Mouse (Mus musculus): ENCODE measurements around the gene Vps13c. TPM values are rescaled to one million over a fixed set of nuclear protein-coding genes. Genes with fewer than 3 reads are reported as not detected.

Gene Vps13c
- polyA plus RNA-seq, 1 experiment: 3.2 TPM

DNA sequence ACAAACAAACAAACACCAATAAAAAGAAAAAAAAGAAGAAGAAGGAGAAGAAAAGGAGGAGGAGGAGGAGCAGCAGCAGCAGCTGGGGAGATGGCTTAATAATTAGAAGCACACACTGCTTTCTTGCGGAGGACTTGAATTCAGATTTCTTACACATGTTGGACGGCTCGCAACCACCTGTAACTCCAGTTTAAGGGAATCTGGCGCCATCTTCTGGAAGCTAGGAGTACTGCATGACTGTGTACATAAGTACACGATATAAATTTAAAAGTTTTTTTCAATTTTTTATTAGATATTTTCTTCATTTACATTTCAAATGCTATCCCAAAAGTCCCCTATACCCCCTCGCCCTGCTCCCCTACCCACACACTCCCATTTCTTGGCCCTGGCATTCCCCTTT, 38.0 kb upstream of the Vps13c start:
- Histone ChIP-seq H3K36me3 (ENCODE audit: control insufficient read depth, insufficient read depth, low read length) (no peaks in the 10 kb centered on the region), H3K4me3 (ENCODE audit: control insufficient read depth, low read depth, low read length) (no peak overlapping the region), H3K4me1 (ENCODE audit: control insufficient read depth, insufficient read depth, low read length) (no peaks in the 10 kb centered on the region), H3K27me3 (ENCODE audit: control insufficient read depth, insufficient read depth, low read length) (no peaks in the 10 kb centered on the region), H3K27ac (ENCODE audit: control insufficient read depth, insufficient read depth, low read depth, low read length) (no peak overlapping the region)
- TF ChIP-seq CTCF (IDR thresholded peaks at IDR 0.05; ENCODE audit: control insufficient read depth, insufficient read depth, insufficient replicate concordance, low read depth, low read length): peak; percentile 34; the same call in 1 of the 2 replicates
- TF ChIP-seq POLR2A (IDR thresholded peaks at IDR 0.05; ENCODE audit: control insufficient read depth, low read depth, low read length): no peak

DNA sequence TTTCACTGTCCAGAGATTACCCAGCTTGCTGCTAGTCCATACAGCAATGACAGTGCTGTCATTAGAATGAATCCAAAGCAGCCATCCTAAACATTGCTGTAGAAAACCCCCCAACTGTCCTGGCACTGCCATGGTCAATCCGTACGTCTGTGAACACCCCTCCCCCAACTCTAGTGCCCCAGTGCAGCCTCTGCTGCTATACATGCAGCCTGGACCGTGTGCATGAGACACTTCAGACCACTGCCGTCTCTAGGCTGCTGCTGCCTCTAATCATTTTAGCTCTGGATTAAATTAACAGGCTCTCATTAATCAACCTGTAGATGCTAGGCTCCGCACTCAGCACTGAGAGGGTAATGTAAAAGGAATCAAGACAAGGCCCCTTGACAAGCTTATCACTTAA, 33.2 kb upstream of the Vps13c start:
- H3K36me3 ChIP-seq (ENCODE audit: control insufficient read depth, insufficient read depth, low read length): no peaks in the 10 kb centered on the region
- no peaks in the 10 kb centered on the region for H3K4me1 ChIP-seq (ENCODE audit: control insufficient read depth, insufficient read depth, low read length)
- TF ChIP-seq CTCF (IDR thresholded peaks at IDR 0.05; ENCODE audit: control insufficient read depth, insufficient read depth, insufficient replicate concordance, low read depth, low read length) (no peak), POLR2A (IDR thresholded peaks at IDR 0.05; ENCODE audit: control insufficient read depth, low read depth, low read length) (no peak)
- peak overlapping the region; percentile 70 for H3K4me3 ChIP-seq (ENCODE audit: control insufficient read depth, low read depth, low read length)
- H3K27ac ChIP-seq (ENCODE audit: control insufficient read depth, insufficient read depth, low read depth, low read length): no peak overlapping the region
- H3K27me3 ChIP-seq (ENCODE audit: control insufficient read depth, insufficient read depth, low read length): no peaks in the 10 kb centered on the region

DNA sequence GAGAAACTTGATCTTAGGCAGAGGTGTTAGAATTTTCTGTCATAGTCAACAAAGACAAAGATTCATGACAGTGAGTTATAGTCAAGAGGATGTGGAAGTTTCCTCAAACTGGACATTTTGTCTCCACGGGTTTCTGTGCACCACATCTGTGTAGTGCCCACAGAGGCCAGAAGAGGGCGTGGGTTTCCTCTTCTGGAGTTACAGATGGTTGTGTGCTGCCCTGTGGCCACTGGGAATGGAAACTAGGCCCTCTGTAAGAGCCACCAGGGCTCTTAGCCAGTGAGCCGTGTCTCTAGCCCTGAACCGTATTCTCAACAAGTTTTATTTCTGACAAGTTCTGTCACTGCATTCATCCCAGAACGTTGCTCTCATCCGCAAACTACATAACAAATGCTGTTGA, 29.7 kb upstream of the Vps13c start:
- H3K4me1 ChIP-seq (ENCODE audit: control insufficient read depth, insufficient read depth, low read length): peaks cover 4% of the 10 kb centered on the region; the same call in 1 of the 2 replicates
- H3K4me3 ChIP-seq (ENCODE audit: control insufficient read depth, low read depth, low read length): no peak overlapping the region
- H3K27ac ChIP-seq (ENCODE audit: control insufficient read depth, insufficient read depth, low read depth, low read length): no peak overlapping the region
- no peak for TF ChIP-seq POLR2A (IDR thresholded peaks at IDR 0.05; ENCODE audit: control insufficient read depth, low read depth, low read length)
- peak; percentile 8; the same call in 1 of the 2 replicates for TF ChIP-seq CTCF (IDR thresholded peaks at IDR 0.05; ENCODE audit: control insufficient read depth, insufficient read depth, insufficient replicate concordance, low read depth, low read length)
- H3K27me3 ChIP-seq (ENCODE audit: control insufficient read depth, insufficient read depth, low read length): no peaks in the 10 kb centered on the region
- H3K36me3 ChIP-seq (ENCODE audit: control insufficient read depth, insufficient read depth, low read length): no peaks in the 10 kb centered on the region

DNA sequence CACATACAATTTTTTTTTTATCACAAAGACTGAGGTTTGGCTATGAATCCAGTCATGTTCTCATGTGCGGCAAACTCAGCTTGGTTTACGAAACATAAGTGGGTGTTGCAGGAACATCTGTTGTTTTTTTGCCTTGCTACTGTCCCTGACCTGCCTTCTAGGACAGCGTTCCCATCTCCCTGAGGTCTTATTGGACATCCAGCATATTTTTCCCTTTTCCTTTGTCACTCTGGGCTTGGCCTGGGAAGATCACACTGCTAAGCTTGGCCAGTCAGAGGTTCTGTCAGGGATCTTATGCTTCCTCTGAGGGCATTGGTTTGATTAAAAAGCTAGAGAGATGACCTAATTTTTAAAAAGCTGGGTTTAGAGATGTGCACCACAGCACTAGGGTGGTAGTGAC, 29.1 kb upstream of the Vps13c start:
- no peaks in the 10 kb centered on the region for H3K27me3 ChIP-seq (ENCODE audit: control insufficient read depth, insufficient read depth, low read length)
- H3K36me3 ChIP-seq (ENCODE audit: control insufficient read depth, insufficient read depth, low read length): no peaks in the 10 kb centered on the region
- peaks cover 4% of the 10 kb centered on the region; the same call in 1 of the 2 replicates for H3K4me1 ChIP-seq (ENCODE audit: control insufficient read depth, insufficient read depth, low read length)
- no peak overlapping the region for H3K27ac ChIP-seq (ENCODE audit: control insufficient read depth, insufficient read depth, low read depth, low read length)
- TF ChIP-seq CTCF (IDR thresholded peaks at IDR 0.05; ENCODE audit: control insufficient read depth, insufficient read depth, insufficient replicate concordance, low read depth, low read length): no peak
- TF ChIP-seq POLR2A (IDR thresholded peaks at IDR 0.05; ENCODE audit: control insufficient read depth, low read depth, low read length): no peak
- H3K4me3 ChIP-seq (ENCODE audit: control insufficient read depth, low read depth, low read length): no peak overlapping the region

DNA sequence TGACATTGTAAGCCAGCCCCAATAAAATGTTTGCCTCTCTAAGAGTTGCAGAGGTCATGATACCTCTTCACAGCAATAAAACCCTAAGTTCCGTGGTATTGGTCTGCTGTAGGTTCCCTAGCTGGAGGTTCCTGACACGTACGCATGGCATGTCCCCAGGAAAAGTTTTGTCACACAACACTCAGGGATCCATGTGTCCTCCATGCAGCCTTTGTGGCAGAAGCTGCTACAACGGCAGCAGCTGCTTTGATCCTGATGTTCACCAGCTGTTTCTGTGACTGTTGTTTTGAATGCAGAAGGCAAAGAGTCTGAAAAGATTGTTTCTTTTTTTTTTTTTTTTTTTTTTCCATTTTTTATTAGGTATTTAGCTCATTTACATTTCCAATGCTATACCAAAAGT, 27.0 kb upstream of the Vps13c start:
- H3K36me3 ChIP-seq (ENCODE audit: control insufficient read depth, insufficient read depth, low read length): no peaks in the 10 kb centered on the region
- H3K27me3 ChIP-seq (ENCODE audit: control insufficient read depth, insufficient read depth, low read length): no peaks in the 10 kb centered on the region
- H3K27ac ChIP-seq (ENCODE audit: control insufficient read depth, insufficient read depth, low read depth, low read length): no peak overlapping the region
- H3K4me1 ChIP-seq (ENCODE audit: control insufficient read depth, insufficient read depth, low read length): peaks cover 4% of the 10 kb centered on the region; the same call in 1 of the 2 replicates
- TF ChIP-seq POLR2A (IDR thresholded peaks at IDR 0.05; ENCODE audit: control insufficient read depth, low read depth, low read length) (no peak), CTCF (IDR thresholded peaks at IDR 0.05; ENCODE audit: control insufficient read depth, insufficient read depth, insufficient replicate concordance, low read depth, low read length) (no peak)
- H3K4me3 ChIP-seq (ENCODE audit: control insufficient read depth, low read depth, low read length): peak overlapping the region; percentile 61; the same call in 1 of the 2 replicates

DNA sequence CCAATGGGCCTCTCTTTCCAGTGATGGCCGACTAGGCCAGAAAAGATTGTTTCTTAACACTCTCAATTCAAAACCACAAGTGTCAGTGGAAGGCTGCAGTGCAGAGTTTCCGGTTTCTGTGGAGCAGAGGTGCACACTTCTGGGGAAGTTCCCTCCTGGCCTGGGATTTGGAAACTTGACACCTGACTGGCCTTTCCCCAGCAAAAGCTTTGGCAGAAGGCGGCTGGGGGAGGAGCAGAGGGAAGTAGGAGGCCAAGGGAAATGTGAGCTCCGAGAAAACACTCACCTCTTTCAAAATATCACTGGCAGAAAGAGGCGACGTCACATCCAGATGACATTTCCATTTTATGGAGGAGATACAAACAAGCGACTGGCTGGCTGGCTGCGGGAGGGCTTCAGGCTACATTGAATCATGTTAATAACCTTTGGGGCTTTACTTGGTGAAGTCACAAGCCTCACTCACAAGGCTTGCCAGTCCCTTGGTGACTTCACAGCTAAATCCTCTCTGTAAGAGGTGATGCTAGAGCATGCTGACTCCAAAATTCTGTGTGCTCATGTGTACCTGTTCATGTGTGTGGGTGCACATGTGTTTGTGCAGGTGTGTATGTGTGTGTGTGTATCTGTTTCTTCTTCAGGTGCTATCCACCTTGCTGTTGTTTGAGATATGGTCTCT, 26.4 kb upstream of the Vps13c start:
- no peak for TF ChIP-seq POLR2A (IDR thresholded peaks at IDR 0.05; ENCODE audit: control insufficient read depth, low read depth, low read length)
- TF ChIP-seq CTCF (IDR thresholded peaks at IDR 0.05; ENCODE audit: control insufficient read depth, insufficient read depth, insufficient replicate concordance, low read depth, low read length): no peak
- Histone ChIP-seq H3K4me1 (ENCODE audit: control insufficient read depth, insufficient read depth, low read length) (peaks cover 4% of the 10 kb centered on the region; the same call in 1 of the 2 replicates), H3K4me3 (ENCODE audit: control insufficient read depth, low read depth, low read length) (peak overlapping the region; percentile 8; the same call in 1 of the 2 replicates), H3K27ac (ENCODE audit: control insufficient read depth, insufficient read depth, low read depth, low read length) (no peak overlapping the region), H3K36me3 (ENCODE audit: control insufficient read depth, insufficient read depth, low read length) (no peaks in the 10 kb centered on the region), H3K27me3 (ENCODE audit: control insufficient read depth, insufficient read depth, low read length) (no peaks in the 10 kb centered on the region)

DNA sequence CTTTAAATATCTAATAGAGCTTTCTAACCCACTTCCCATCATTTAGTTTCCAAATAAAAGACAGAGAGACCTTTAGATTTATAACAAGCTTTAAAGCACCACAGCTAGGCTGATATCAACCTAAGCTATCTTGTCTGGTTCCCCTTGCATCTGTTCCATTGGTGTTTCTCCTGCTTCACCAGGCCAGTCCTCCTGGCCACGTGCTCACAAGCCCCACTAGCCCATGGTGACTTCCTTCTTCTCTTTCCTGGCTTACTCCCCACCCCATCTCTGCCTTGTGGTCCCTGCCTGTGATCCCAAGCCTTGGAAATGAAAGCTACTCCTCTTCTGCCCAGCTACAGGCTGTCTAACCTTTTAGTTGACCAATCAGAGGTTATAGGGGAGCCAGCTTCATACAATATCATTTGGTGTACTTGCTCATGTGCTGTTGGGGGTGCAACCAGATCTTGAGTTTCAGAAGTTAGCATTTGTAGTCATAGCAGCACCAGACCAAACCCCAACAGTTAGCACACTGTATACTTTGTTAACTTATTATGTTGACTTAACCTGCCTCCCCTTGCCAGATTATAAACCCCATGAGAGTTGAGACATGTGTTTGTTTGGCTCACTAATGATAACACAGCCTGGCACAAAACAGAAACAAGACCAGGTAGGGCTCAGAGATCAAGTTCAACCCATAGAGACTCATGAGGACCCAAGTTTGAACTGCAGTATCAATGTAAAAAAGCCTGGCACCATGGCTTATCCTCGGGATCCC, 23.8 kb upstream of the Vps13c start:
- Histone ChIP-seq H3K4me3 (ENCODE audit: control insufficient read depth, low read depth, low read length) (no peak overlapping the region), H3K4me1 (ENCODE audit: control insufficient read depth, insufficient read depth, low read length) (peaks cover 4% of the 10 kb centered on the region; the same call in 1 of the 2 replicates), H3K27me3 (ENCODE audit: control insufficient read depth, insufficient read depth, low read length) (no peaks in the 10 kb centered on the region), H3K27ac (ENCODE audit: control insufficient read depth, insufficient read depth, low read depth, low read length) (no peak overlapping the region), H3K36me3 (ENCODE audit: control insufficient read depth, insufficient read depth, low read length) (no peaks in the 10 kb centered on the region)
- TF ChIP-seq POLR2A (IDR thresholded peaks at IDR 0.05; ENCODE audit: control insufficient read depth, low read depth, low read length) (no peak), CTCF (IDR thresholded peaks at IDR 0.05; ENCODE audit: control insufficient read depth, insufficient read depth, insufficient replicate concordance, low read depth, low read length) (no peak)
